Mouse (Mus musculus): ENCODE measurements around the gene 1810062G17Rik. TPM values are rescaled to one million over a fixed set of nuclear protein-coding genes. Genes with fewer than 3 reads are reported as not detected.

1810062G17Rik gene
- total and polyA plus RNA-seq, 2 experiments from 2014 or later, result 0.91 TPM; not detected in 1

GRCm38 (mm10) chr3:36484292-36484691 lies 8.6 kb downstream of the 1810062G17Rik start:
- Histone ChIP-seq H3K27ac (no peak overlapping the region), H3K27me3 (ENCODE audit: insufficient read depth, low read length) (no peaks in the 10 kb centered on the region), H3K4me1 (ENCODE audit: insufficient read depth, low read length) (peaks cover 6% of the 10 kb centered on the region; the same call in 1 of the 2 replicates), H3K36me3 (ENCODE audit: insufficient read depth, low read length) (no peaks in the 10 kb centered on the region), H3K4me2 (ENCODE audit: low read depth, low read length) (no peak overlapping the region), H3K4me3 (ENCODE audit: low read length) (no peak overlapping the region), H3K9me3 (ENCODE audit: low read length) (no peaks in the 10 kb centered on the region), H3K9ac (replicated peaks; ENCODE audit: low read length) (no peak overlapping the region)
- DNase-seq (ENCODE audit: low spot score) (no peak), ATAC-seq (no peak)
- 95% methylated on average over 4 of the region's 4 CpGs for WGBS
- TF ChIP-seq CTCF (IDR thresholded peaks at IDR 0.05; ENCODE audit: low read depth), result no peak

GRCm38 (mm10) chr3:36486176-36486575 lies 10.4 kb downstream of the 1810062G17Rik start:
- H3K9me3 ChIP-seq (ENCODE audit: low read length), result no peaks in the 10 kb centered on the region
- no peak overlapping the region for H3K4me3 ChIP-seq (ENCODE audit: low read length)
- TF ChIP-seq CTCF (IDR thresholded peaks at IDR 0.05; ENCODE audit: low read depth), result no peak
- WGBS, result 65% methylated on average over 6 of the region's 6 CpGs
- H3K4me1 ChIP-seq (ENCODE audit: insufficient read depth, low read length), result peaks cover 6% of the 10 kb centered on the region; the same call in 1 of the 2 replicates
- no peak for ATAC-seq
- no peak for DNase-seq (ENCODE audit: low spot score)
- H3K36me3 ChIP-seq (ENCODE audit: insufficient read depth, low read length), result no peaks in the 10 kb centered on the region
- H3K9ac ChIP-seq (replicated peaks; ENCODE audit: low read length), result no peak overlapping the region
- H3K27me3 ChIP-seq (ENCODE audit: insufficient read depth, low read length), result no peaks in the 10 kb centered on the region
- no peak overlapping the region for H3K27ac ChIP-seq
- no peak overlapping the region for H3K4me2 ChIP-seq (ENCODE audit: low read depth, low read length)

- TF ChIP-seq CTCF (IDR thresholded peaks at IDR 0.05; ENCODE audit: low read depth), result no peak
- Histone ChIP-seq H3K27ac (no peak overlapping the region), H3K36me3 (ENCODE audit: insufficient read depth, low read length) (no peaks in the 10 kb centered on the region), H3K27me3 (ENCODE audit: insufficient read depth, low read length) (no peaks in the 10 kb centered on the region), H3K9ac (replicated peaks; ENCODE audit: low read length) (no peak overlapping the region), H3K4me2 (ENCODE audit: low read depth, low read length) (no peak overlapping the region), H3K4me1 (ENCODE audit: insufficient read depth, low read length) (peaks cover 2% of the 10 kb centered on the region; the same call in 1 of the 2 replicates), H3K9me3 (ENCODE audit: low read length) (no peaks in the 10 kb centered on the region), H3K4me3 (ENCODE audit: low read length) (no peak overlapping the region)
- WGBS, result 88% methylated on average over 6 of the region's 6 CpGs
- ATAC-seq, result no peak
- DNase-seq (ENCODE audit: low spot score), result no peak
Measured at GRCm38 (mm10) chr3:36486881-36487280, 11.1 kb downstream of the 1810062G17Rik start.

GRCm38 (mm10) chr3:36488367-36488766 lies 12.6 kb downstream of the 1810062G17Rik start:
- H3K4me3 ChIP-seq (ENCODE audit: low read length), result no peak overlapping the region
- no peaks in the 10 kb centered on the region for H3K36me3 ChIP-seq (ENCODE audit: insufficient read depth, low read length)
- 27% methylated on average over 1 of the region's 1 CpGs for WGBS
- no peaks in the 10 kb centered on the region for H3K4me1 ChIP-seq (ENCODE audit: insufficient read depth, low read length)
- ATAC-seq (no peak), DNase-seq (ENCODE audit: low spot score) (no peak)
- TF ChIP-seq CTCF (IDR thresholded peaks at IDR 0.05; ENCODE audit: low read depth), result no peak
- no peaks in the 10 kb centered on the region for H3K9me3 ChIP-seq (ENCODE audit: low read length)
- no peaks in the 10 kb centered on the region; the same call in 1 of the 2 replicates for H3K27me3 ChIP-seq (ENCODE audit: insufficient read depth, low read length)
- no peak overlapping the region for H3K27ac ChIP-seq
- H3K9ac ChIP-seq (replicated peaks; ENCODE audit: low read length), result no peak overlapping the region
- H3K4me2 ChIP-seq (ENCODE audit: low read depth, low read length), result no peak overlapping the region

- H3K4me2 ChIP-seq (ENCODE audit: low read depth, low read length), result no peak overlapping the region
- ATAC-seq (no peak), DNase-seq (ENCODE audit: low spot score) (no peak)
- H3K27me3 ChIP-seq (ENCODE audit: insufficient read depth, low read length), result no peaks in the 10 kb centered on the region; the same call in 1 of the 2 replicates
- H3K9me3 ChIP-seq (ENCODE audit: low read length), result no peaks in the 10 kb centered on the region
- TF ChIP-seq CTCF (IDR thresholded peaks at IDR 0.05; ENCODE audit: low read depth), result no peak
- no peak overlapping the region for H3K4me3 ChIP-seq (ENCODE audit: low read length)
- H3K9ac ChIP-seq (replicated peaks; ENCODE audit: low read length), result no peak overlapping the region
- no peaks in the 10 kb centered on the region for H3K36me3 ChIP-seq (ENCODE audit: insufficient read depth, low read length)
- no peaks in the 10 kb centered on the region for H3K4me1 ChIP-seq (ENCODE audit: insufficient read depth, low read length)
- H3K27ac ChIP-seq, result no peak overlapping the region
- WGBS, result 89% methylated on average over 6 of the region's 6 CpGs
Measured at GRCm38 (mm10) chr3:36488899-36489589, 13.3 kb downstream of the 1810062G17Rik start.

- H3K4me3 ChIP-seq (ENCODE audit: low read length), result no peak overlapping the region
- WGBS, result 100% methylated on average over 1 of the region's 1 CpGs
- H3K27ac ChIP-seq, result no peak overlapping the region
- no peaks in the 10 kb centered on the region for H3K4me1 ChIP-seq (ENCODE audit: insufficient read depth, low read length)
- H3K4me2 ChIP-seq (ENCODE audit: low read depth, low read length), result no peak overlapping the region
- H3K9ac ChIP-seq (replicated peaks; ENCODE audit: low read length), result no peak overlapping the region
- ATAC-seq (no peak), DNase-seq (ENCODE audit: low spot score) (no peak)
- no peak for TF ChIP-seq CTCF (IDR thresholded peaks at IDR 0.05; ENCODE audit: low read depth)
- H3K36me3 ChIP-seq (ENCODE audit: insufficient read depth, low read length), result no peaks in the 10 kb centered on the region
- H3K9me3 ChIP-seq (ENCODE audit: low read length), result no peaks in the 10 kb centered on the region
- H3K27me3 ChIP-seq (ENCODE audit: insufficient read depth, low read length), result no peaks in the 10 kb centered on the region; the same call in 1 of the 2 replicates
Measured at GRCm38 (mm10) chr3:36489590-36489910, 13.8 kb downstream of the 1810062G17Rik start.

- Histone ChIP-seq H3K9ac (replicated peaks; ENCODE audit: low read length) (no peak overlapping the region), H3K9me3 (ENCODE audit: low read length) (no peaks in the 10 kb centered on the region), H3K4me3 (ENCODE audit: low read length) (no peak overlapping the region), H3K4me1 (ENCODE audit: insufficient read depth, low read length) (no peaks in the 10 kb centered on the region), H3K36me3 (ENCODE audit: insufficient read depth, low read length) (no peaks in the 10 kb centered on the region), H3K27me3 (ENCODE audit: insufficient read depth, low read length) (no peaks in the 10 kb centered on the region; the same call in 1 of the 2 replicates), H3K27ac (no peak overlapping the region), H3K4me2 (ENCODE audit: low read depth, low read length) (no peak overlapping the region)
- no peak for TF ChIP-seq CTCF (IDR thresholded peaks at IDR 0.05; ENCODE audit: low read depth)
- no peak for DNase-seq (ENCODE audit: low spot score)
- ATAC-seq, result no peak
- WGBS, result 97% methylated on average over 5 of the region's 5 CpGs
Measured at GRCm38 (mm10) chr3:36491535-36491934, 15.8 kb downstream of the 1810062G17Rik start.

All from hindbrain, postnatal 0 days (tissue).